Mouse (Mus musculus): ENCODE measurements at regions not wholly inside any gene's neighbourhood (a gene's known extent, or its start where the extent isn't known, plus 50 kb on each side); places are given as distances from the start of the nearest gene placed in this dataset.
A peak's percentile ranks its signal among the peaks of the same experiment; 100 is the strongest.

DNA sequence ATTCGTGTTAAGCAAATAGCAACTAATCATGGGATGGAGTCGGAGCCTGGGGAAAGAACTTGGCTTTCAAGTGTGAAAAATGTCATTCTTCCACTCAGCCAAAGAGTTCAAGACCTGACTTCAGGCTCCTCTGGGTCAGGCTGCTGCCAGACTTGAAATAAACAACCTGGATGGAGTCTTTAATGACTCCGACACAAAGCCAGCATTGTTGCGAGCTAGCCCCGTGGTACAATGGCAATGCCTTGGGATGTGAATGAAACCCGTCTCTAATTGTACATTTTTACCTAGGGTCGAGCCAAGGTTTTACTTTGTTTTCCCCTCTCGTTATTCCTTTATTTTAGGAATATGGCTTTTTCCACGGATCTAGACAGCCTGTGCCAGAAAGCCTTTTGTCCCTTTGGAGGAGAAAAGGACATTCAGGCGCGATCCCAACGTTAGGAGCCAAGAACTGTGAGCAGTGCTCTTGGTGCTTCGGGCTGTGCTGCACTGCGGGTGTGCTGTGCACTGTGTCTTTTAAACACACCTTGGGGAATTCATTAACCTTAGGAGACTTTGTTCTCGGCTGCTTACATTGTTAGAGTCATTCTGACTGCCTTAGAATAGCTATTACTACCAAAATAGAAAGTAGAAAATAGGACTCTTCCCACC, 398.1 kb downstream of the Cd83 start:
- no peak for DNase-seq (ENCODE audit: low spot score)

DNA sequence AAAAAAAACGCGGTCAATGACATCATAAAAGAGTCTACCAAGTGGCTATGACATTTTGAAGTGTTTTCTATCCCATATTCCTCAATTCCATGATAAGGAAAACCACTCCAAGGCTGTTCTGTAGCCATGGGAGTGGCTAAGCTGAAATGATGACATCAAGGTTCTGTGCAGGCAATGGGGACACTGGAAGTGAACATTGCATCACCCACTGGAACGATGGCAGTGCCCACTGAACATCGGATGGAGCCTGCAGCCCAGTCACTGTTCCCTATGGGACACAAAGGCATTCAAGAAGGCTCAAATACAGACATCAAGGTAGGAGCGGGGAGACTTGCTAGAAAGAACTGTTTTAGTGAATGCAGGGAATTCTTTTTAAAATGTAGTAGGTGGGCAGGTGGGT, 410.8 kb downstream of the Cd83 start:
- no peak for DNase-seq (ENCODE audit: low spot score)

DNA sequence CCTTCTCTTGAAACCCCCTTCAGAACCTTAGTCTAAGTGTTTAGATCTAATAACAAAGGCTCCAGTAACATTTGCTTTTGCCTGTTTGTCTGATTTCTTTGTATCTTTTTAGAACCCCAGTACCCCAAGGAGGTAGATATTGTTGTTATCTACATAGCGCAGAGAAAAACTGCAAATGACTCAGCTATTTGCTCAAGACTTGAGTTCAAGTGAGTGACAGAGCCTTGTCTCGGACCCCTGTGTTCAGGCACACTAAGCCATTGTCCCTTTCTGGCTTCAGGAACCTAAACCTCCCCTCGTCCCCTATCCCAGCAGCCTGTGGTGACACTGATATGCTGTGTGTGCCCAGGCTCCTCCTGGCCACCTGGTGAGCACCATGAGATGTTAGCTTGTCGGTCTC, 421.5 kb downstream of the Cd83 start:
- no peak for DNase-seq (ENCODE audit: low spot score)

DNA sequence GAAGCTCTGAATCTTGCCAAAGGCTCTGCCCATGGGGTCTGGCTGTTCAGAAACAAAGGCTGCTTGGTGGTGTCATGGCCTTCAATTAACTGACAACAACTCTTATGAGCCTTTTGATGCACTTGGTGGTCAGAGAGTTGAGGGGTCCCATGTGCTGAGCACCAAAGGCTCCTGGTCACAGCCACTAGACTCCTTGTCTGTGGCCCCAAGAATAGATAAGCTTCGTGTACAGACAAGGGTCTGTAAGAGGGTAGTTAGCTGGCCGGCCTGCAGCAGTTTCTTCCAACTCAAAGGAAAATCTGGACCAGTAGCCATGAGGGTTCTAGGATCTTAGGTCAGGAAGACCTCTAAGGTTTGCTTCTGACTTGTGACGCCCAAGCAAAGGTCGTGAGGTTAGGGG, 421.9 kb downstream of the Cd83 start:
- DNase-seq (ENCODE audit: low spot score), result no peak

DNA sequence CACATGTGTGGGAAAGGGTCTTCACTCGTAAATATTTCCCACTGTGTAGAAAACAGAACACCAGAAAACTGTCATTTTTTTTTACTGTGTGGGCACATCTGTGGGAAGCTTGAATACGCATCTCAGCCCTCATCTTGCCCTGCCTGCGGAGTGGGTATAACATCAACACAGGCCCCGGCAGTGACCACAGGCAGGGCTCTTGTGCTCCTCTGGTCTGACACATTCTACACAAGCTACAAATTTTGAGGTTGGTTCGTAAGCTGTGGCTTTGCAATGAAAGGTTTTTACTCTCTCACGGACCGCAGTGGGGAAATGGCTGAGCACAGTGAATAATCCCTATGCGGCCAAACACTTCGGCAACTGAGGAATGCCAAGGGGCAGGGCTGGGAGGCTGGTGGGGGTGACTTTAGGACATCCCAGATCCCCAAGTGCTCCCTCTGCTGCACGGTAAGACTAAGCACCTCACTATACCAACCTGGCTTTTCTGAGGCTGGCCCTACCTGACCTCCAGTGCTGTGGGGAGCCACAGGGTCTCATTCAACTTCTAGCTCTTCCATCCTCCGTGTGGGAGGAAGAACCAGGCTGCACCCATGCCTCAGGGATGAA, 422.9 kb downstream of the Cd83 start:
- no peak for DNase-seq (ENCODE audit: low spot score)

DNA sequence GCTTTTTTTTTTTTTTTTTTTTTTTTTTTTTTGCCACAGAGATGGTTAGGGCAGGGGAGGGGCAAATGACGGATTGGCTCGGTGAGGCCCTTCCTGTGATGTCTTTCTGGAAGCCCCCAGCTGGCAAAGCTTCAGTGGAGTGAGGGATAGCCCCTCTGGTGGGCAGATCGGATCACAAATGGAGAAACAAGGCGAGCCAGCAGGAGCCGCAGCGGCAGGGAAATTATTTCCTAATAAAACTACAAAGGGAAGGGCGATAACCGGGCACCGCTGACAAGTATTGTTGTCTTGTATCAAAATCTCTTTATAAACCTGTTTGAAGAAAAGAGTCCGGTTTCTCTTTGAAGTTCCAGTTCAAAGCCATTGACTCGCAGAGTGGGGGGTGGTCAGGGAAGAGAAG, 424.5 kb downstream of the Cd83 start:
- no peak for DNase-seq (ENCODE audit: low spot score)

DNA sequence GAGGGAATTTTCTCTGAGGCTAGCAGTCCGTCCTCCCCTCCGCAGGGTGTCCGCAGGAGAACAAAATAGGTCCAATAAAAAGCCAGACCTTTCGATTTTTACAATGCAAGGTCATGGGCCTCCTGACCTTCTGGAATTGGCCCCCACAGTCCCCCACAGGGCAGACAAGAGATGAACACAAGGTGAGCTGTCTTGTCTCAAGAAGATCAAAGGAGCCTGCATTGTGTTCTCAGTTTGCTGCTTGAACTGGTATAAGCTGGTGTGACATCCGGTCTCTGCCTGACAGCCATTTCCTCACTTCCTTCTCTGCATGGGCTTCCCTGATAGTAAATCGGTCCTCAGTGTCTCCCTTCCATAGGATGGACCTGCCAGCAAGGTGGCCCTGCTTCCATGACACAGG, 425.5 kb downstream of the Cd83 start:
- DNase-seq (ENCODE audit: low spot score), result no peak

DNA sequence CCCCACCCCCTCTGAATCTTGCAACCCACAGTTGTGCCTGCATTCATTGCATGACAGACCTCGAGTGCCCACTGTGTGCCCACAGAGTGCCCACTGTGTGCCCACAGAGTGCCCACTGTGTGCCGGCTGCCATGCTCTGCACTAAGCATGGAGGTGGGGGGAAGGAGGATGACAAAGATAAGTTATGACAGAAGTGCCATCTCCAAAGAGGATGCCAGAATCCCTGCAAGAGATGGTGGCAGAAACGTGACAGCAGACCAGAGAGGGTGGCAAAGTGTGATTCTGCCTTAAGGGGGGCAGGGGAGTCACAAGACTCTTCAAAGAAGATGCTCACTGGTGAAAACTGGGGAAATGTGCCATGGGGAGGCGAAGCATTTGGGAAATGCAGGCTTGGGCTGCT, 427.8 kb downstream of the Cd83 start:
- DNase-seq (ENCODE audit: low spot score), result no peak

DNA sequence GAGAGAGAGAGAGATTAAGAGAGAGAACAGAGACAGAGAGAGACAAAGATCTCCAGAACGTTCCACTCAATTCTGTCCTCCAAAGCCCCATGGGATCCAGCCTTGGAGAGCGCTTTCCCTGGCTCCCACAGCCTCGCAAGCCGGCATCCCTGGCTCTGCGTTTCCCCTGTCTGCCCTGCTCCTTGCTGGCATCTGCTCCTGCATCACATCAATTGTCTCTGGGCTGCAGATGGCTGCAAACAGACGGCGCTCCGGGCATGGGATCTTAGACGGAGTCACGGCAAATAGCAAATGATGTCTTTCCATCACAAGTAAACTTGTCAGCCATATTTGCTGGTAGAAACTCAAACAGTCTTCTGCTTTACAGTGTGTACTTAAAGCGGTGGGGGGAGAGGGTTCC, 428.4 kb downstream of the Cd83 start:
- DNase-seq (ENCODE audit: low spot score), result no peak

DNA sequence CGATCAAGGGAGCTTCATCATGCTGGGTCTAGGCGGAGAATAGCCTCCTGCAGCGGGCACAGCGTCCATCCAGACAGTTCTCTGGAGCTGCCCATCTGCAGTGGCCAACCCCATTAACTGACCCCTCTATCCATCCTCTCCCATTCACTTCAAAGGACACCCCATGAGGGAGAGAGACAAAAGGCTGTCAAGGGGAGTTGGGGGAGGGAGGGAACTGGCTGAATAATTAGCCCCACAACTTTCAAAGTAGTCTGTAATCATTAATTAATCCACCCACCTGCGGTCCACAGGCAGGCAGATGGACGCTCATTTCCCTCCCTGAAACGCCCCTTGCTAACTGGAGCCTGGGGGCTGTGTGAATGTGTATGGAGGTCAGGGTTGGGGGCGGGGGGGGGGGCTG, 433.7 kb downstream of the Cd83 start:
- DNase-seq (ENCODE audit: low spot score), result no peak

DNA sequence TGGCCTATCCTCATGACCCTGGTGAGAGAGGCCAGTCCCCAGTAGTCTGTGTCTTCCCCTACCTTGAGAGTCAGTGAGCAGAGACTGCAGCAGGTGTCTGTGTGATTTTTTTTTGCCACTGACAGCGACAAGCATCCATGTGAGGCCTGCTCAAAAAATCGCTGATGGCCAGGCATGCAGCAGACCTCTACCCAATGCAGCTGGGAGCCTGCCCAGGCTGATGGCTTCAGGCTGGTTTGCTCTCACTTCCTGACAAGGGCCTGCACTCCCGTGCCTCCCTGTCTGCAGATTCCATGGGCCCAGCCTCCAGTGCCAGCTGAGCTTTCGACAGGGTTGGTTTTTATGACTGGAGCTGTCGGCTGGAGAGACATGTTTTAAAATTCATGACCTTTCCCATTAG, 437.1 kb downstream of the Cd83 start:
- DNase-seq (ENCODE audit: low spot score), result no peak

DNA sequence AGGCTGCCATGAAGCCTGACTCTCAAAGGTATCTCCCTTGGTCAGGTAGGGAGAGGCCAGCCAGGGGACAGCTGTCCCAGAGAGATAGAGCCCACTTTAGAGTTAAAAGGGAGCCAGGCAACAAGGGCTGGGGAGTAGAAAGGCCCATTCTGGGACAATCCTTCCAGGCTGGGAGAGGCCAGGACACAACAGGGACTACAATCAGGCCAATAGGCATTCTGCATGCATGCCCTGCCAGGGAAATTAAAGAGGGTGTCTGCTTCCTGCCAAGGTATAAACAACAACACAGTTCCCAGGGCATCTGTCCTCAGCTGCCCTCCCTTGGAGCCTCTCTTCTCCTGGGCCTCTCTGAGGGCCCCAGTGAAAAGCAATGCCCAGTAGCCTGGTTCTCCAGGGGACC, 437.8 kb downstream of the Cd83 start:
- DNase-seq (ENCODE audit: low spot score), result no peak

DNA sequence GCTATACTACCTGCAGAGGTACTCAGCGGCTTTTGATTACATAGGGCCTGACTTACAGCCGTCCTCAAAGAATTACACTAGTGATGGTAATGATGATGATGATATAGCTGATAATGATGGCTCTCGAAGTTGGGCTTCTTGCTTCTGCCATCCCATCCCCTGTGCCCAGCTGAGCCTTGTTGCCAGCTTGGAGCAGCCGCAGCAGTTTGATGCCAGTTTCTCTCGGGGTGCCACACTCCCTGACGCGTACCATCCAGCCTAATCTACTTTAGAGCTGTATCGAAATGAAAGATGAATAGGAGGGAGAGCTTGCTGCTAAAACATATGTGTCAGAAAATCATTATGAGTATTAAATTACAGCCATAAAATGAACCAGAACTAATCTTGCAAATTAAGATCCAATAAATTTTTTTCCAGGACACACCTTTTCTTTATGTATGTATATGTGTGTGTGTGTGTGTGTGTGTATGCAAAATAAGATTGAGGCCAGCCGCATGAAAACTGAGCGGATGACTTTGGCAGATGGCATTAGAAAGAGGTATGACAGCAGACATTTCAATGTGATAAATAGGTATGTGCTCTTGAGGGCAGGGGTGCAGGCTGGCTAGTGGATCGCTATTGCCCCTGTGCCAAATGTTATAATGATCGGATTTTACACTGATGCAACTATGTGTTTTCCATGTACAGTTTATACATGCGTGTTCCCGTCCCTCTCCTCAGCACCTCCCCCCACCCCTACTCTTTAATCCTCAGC, 443.3 kb downstream of the Cd83 start:
- DNase-seq (ENCODE audit: low spot score), result no peak

DNA sequence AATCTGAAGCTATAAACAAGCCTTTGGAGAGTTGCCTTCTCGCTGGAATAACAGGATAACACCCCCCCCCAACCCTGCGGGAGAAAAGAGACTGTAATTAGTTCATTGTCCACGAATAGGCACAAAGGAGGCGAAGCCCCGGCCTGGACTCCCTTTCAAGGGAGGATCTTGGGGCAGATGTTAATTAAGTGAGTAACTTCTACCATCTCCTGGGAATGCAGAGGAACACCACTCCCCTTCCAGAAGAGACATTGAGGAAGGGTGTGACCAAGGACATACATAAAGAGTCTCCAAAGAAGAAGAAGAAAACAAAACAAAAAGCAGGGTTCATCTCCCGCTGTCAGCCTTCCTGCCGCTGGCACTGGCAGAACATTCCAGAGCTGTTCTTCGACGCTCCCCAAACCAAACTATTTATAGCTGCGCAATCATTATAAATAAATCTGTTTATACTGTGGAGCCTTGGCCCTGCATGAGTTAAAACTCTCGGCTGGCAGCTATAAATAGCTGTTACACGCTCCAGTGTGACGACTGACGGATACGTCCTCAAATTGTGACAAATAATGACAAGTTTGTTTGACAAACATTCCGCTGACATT, 444.1 kb downstream of the Cd83 start:
- DNase-seq (ENCODE audit: low spot score), result no peak

DNA sequence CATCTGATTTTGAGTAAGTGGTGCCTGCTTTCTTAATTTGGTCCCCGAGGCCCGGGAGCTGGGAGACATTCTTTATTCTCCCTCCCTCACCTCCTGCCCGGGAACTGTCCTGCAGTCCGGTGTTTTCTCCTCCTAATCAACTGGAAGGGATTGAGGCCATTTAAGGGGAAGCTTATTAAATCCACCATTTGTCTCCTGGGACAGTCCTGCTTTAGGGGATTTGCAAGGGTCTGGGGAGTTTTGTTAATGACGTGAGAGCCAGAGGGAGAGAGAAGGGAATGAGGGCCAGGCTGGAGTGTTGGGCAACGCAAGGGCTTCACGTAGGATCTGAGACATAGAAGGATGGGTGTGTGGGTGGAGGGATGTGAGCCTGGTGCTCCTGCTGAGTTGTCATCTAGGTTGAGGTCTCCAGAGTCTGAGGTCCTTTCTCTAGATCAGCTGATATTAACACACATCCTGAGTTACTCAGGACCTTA, 444.6 kb downstream of the Cd83 start:
- no peak for DNase-seq (ENCODE audit: low spot score)

DNA sequence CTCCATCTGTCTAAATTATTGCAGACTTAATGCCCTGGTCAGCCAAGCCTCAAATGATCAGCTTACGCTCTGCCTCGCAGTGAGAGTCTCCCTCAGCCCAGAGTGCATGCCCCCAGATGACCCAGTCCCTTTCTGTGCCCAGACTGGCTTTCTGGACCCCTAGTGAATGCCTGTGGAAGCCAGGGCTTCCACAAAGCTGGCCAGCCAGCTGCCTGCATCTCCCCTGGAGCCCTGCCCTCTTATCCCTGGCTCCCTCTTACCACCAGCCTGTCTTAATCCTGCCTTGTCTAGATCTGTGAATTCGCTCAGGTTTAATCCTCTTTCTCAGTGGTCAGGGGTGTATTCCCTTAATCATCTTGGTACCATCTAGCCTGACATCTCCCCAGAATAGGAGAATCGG, 446.8 kb downstream of the Cd83 start:
- DNase-seq (ENCODE audit: low spot score), result no peak

DNA sequence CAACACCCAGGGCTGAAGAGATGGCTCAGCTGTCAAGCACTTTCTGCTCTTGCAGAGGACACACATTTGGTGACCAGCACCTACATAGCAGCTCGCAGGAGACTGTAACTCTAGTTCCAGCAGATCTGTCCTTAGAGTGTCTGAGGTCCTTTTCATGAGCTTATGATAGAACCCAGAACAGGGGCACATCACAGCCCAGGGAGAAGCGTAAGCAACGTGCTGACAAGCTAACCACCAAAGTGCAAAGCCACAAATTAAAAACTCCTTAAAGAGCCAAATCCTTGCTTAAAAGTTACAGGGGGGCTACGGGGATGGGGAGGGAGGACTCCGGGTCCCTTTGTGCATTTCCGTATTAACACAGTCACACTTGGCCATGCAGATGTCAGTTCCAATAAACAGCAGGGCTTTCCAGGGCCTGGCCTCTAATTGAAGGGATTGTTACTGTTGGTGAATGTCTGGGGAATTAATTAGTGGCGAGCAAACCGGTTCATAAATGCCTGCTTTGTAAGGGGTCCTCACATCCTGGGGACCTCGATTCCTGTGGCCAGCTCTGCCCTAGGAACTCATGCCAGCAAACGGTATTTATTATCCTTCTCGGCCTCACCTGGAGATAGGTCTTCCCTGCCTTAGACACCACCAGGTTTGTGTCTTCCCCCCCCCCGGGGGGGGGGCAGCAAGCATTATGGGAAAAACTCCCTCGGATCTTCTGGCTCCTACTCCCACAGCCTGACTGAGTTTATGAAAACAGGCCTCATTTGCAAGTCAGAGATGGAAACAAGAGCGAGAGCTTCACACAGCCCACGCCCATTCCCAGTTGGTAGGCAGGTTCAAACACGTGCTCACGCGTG, 447.5 kb downstream of the Cd83 start:
- no peak for DNase-seq (ENCODE audit: low spot score)

DNA sequence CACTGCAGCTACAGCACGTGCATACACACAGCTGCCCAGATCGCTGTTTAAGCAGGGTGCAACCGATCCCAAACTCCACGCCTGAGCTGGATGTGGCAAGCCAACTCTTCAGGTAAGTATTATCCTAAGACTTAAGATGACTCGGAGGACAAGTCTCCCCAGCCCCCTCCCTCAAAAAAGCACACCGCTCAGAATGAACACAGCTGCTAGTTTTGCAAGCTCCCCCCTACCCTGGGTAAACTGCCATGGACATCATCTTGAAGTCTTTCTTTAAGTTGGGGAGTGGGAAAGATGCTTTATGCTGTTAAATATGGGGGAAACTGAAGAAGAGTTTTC, 448.1 kb downstream of the Cd83 start:
- no peak for DNase-seq (ENCODE audit: low spot score)

DNA sequence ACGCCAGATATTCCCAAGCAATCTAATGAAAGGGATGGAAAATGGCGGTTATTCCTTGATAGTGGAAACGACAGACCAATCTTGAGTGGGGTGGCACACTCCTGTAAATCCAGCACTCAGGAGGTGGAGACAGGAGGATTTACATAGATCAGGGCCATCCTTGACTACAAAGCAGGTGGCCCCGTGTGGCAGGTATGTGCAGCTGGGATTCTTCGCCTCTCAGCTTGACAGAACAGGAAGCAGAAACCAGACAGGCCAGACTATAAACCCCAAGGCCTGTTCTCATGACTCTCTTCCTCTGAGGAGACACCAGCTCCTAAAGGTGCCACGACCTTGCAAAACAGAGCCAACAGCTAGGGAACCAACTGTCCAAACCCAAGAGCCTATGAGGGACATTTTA, 449.7 kb downstream of the Cd83 start:
- no peak for DNase-seq (ENCODE audit: low spot score)

DNA sequence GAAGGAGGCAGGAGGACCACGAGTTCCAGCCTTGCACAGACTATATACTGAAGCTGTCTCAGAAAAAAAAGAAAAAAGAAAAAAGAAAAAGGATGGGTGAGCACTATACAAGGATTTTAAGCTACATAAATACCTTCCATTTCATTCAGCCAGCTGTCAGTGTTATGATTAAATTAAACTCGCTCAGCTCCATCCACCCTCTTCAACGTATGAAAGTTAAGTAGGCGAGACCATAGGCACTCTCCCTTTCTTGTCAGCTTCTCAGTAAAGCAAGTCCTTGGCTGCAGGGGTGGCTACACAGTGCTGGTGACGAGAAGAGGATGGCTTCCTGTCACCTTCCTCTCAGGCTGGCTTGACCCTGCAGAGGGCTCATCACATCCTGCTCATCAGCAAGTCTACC, 450.7 kb downstream of the Cd83 start:
- DNase-seq (ENCODE audit: low spot score), result no peak

DNA sequence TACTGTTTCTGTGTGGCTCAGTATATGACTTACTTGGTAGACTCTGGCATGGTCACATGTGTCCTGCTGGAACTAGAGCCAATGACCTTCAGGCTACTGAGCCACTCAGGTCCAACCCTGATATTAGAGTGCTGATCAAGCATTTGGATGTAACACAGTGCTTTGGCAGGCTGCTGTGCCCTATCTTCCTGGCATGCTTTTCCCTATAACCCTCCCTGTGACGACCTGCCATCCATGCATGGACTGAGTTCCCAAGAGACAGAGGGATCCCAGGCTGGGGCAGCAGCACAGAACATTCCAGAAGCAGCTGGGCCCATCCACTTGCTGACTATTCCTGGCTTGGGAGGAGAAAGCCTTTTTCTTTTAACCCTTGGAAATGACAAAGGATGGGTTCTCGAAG, 451.4 kb downstream of the Cd83 start:
- no peak for DNase-seq (ENCODE audit: low spot score)

DNA sequence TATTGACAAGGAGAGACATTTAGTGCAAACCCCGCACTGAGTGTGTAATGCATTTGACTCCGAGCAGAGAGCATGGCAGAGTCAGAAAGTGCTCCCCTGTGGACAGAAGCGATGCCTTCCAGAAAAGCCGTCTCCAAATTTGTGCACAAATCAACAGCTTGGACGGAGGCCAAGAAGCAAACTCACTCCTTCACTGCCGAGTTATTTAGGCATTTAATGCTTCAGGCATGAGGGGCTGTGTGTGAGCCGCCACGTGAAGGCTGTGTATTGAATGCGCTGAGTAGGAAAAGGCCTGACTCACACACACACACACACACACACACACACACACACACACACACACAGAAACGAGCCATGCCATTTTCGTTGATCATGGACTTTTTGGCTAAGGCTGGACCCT, 453.7 kb downstream of the Cd83 start:
- DNase-seq (ENCODE audit: low spot score), result peak; percentile 65

Data from testis, postnatal 10 days (tissue).